Mouse (Mus musculus) liver, adult 2 months (tissue): ENCODE measurements at regions not wholly inside any gene's neighbourhood (a gene's known extent, or its start where the extent isn't known, plus 50 kb on each side); places are given as distances from the start of the nearest gene placed in this dataset.

ENCODE experiments used
- DNase-seq: peaks from one replicate; pipeline ENCODE4 v3.0.0-alpha.2; 2011; ENCODE audit warnings: low read depth, low spot score; ENCODE audit errors: extremely low read depth
- H3K27ac ChIP-seq: fragments of 200-500 bp; replicated peaks from 2 replicates; pipeline ENCODE4 v1.5.1; 2012; ENCODE audit warnings: low read depth, mild to moderate bottlenecking, control low read depth, inconsistent platforms, low read length; ENCODE audit not compliant: insufficient read depth
- H3K27me3 ChIP-seq: fragments of 200-500 bp; 2 replicates; pipeline ENCODE4 v1.6.1; 2012; ENCODE audit warnings: mild to moderate bottlenecking, moderate library complexity, low read length, inconsistent platforms; ENCODE audit not compliant: control insufficient read depth, insufficient read depth
- H3K36me3 ChIP-seq: fragments of 200-500 bp; 2 replicates; pipeline ENCODE4 v1.6.1; 2012; ENCODE audit warnings: low read length, inconsistent platforms; ENCODE audit not compliant: control insufficient read depth, insufficient read depth
- H3K4me1 ChIP-seq: fragments of 200-500 bp; 2 replicates; pipeline ENCODE4 v1.6.1; 2011; ENCODE audit warnings: low read length; ENCODE audit not compliant: control insufficient read depth, insufficient read depth
- H3K4me3 ChIP-seq: fragments of 200-500 bp; 2 replicates; pipeline ENCODE4 v1.5.1; 2011; ENCODE audit warnings: low read depth, mild to moderate bottlenecking, control low read depth, low read length, moderate library complexity; ENCODE audit not compliant: insufficient read depth
- H3K79me2 ChIP-seq: fragments of 200-500 bp; 2 replicates; pipeline ENCODE4 v1.6.1; 2012; ENCODE audit warnings: inconsistent platforms, mild to moderate bottlenecking, low read length, moderate library complexity; ENCODE audit not compliant: control insufficient read depth, insufficient read depth
- H3K9ac ChIP-seq: fragments of 200-500 bp; 2 replicates; pipeline ENCODE4 v1.6.1; 2012; ENCODE audit warnings: low read depth, mild to moderate bottlenecking, control low read depth, inconsistent platforms, low read length
- CTCF ChIP-seq: fragments of 200-500 bp; IDR thresholded peaks from 2 replicates; pipeline ENCODE4 v1.5.1; 2011; ENCODE audit warnings: low read depth, low read length, control low read depth
- POLR2A ChIP-seq: fragments of 200-500 bp; IDR thresholded peaks from 2 replicates; pipeline ENCODE4 v1.6.1; 2011; ENCODE audit warnings: low read length, control low read depth; ENCODE audit not compliant: insufficient read depth; ENCODE audit errors: extremely low read depth
- WGBS: fragments of 180-500 bp; shearing (Covaris S2); methylation state at CpG from one replicate; pipeline ENCODE4 v1.1.7; 2018; 5-methylcytosine and 5-hydroxymethylcytosine counted together

DNA sequence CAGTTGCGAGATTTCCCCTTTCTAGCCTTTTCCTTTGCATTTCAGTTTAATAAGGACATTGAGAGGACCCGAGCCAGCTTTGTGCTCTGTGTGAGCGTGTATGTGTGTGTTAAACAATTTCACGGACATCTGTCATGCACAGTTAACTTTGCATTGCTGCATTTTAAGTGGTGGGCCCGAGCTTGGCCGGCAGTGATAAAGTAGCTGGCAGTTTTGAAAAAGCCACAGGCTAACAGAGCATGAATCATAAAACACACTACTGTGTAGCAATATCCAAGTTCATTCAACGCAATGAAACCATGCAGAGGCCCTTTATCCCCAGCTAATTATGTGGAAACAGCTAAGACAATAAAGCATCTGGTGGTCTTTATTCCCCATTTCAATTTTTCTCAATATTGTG, 140.9 kb downstream of the Nkx6-1 start:
- DNase-seq = no peak
- no peak for TF ChIP-seq CTCF
- no peak for TF ChIP-seq POLR2A
- Histone ChIP-seq H3K79me2 (no peaks in the 10 kb centered on the region), H3K27me3 (no peaks in the 10 kb centered on the region), H3K4me1 (no peaks in the 10 kb centered on the region), H3K36me3 (no peaks in the 10 kb centered on the region), H3K4me3 (no peak overlapping the region), H3K27ac (no peak overlapping the region), H3K9ac (no peak overlapping the region)
- 58% methylated on average over 7 of the region's 7 CpGs for WGBS

DNA sequence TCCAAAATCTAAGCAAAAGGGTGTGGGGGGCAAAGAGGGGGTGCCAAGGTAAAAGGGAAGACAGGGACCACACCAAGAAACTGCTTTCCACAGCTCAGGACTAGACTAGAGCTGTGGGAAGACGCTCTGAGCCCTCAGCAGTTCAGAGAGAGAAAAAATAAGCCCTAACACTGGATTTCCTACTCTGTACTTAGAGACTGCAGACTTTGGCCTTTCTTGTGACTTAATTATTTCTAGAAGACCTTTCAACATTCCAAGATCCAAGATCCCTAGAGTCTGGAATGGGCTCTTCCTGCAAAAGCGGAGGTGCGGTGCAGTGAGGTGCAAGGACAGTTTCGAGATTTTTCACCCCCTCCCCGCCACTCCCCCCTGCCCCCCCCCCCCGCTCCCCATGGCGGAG, 141.3 kb downstream of the Nkx6-1 start:
- no peak for TF ChIP-seq CTCF
- no peak for TF ChIP-seq POLR2A
- H3K36me3 ChIP-seq = no peaks in the 10 kb centered on the region
- H3K79me2 ChIP-seq = no peaks in the 10 kb centered on the region
- H3K4me3 ChIP-seq = no peak overlapping the region
- H3K27ac ChIP-seq = no peak overlapping the region
- H3K27me3 ChIP-seq = no peaks in the 10 kb centered on the region
- no peaks in the 10 kb centered on the region for H3K4me1 ChIP-seq
- no peak overlapping the region for H3K9ac ChIP-seq
- 51% methylated on average over 7 of the region's 7 CpGs for WGBS
- DNase-seq = no peak

DNA sequence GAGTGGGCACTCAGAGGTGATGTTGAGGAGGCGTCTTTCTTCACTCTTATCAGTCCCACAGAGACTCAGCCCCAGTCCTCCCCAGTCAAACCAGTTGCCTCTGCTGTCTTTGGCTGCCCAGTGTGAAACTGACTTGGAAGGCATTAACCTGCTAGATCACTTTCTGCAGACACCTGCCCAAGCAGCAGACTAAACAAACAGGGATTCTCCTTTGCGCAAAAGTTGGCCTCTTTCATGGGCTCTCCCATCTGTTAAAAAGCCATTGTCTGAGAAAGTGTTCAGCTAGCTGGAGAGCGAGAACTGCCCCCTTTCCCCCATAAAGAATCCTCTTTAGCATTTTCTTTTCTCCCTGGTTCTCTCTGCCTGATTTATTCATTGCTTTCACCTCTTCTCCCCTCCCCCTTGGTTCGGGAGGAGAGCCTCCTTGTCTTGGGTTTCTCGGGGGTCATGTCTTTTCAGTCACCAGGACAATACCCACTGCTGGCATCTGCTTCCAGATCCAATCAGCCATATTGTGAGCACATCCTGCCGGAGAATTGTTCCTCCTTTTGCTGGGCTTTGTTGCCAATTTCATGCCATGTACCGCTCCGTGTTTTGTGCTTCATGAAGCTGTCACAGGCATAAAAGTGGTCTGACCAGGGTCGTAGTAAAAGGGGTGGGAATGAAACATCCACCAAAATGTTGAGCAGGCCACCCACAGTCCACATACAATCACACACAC, 143.7 kb downstream of the Nkx6-1 start:
- no peak overlapping the region for H3K27ac ChIP-seq
- H3K79me2 ChIP-seq = no peaks in the 10 kb centered on the region
- no peaks in the 10 kb centered on the region for H3K36me3 ChIP-seq
- H3K9ac ChIP-seq = no peak overlapping the region
- no peak overlapping the region for H3K4me3 ChIP-seq
- DNase-seq = no peak
- no peaks in the 10 kb centered on the region for H3K27me3 ChIP-seq
- H3K4me1 ChIP-seq = no peaks in the 10 kb centered on the region
- WGBS = 55% methylated on average over 9 of the region's 9 CpGs
- TF ChIP-seq CTCF (no peak), POLR2A (no peak)

DNA sequence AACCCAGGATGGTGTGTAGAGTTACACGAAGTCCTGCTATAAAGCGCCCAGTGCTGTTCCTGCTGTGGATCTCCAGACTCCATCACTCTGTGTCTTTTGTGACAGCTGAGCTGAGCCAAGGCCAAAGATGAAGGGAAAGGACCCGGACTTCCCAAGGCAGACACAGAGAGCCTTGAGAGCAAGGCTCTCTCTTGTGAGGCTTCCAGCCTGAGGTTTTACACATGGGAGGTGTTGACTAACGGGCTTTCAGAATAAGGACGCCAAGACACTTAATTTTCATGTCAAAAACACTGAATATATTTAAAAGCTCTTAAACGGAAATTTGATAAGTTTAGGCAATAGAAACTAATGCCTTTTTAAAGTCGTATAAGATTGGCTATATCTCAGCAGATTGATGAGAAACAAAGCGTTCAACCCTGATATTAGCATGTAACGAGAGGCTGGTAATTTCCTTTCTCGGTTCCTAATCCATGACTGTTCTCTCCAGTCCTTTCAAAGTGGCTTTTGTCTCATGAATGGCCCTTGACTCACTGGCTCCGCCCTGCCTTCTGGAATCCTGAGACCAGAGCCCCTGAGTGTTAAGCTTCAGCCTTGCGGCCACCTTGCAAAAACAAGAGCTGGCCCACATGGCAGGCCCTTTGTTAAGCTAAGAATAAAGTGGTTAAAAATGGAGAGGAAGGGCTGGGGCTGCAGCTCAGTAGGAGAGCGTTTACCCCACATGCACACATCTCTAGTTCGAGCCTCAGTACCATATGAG, 145.8 kb downstream of the Nkx6-1 start:
- DNase-seq = no peak
- Histone ChIP-seq H3K79me2 (no peaks in the 10 kb centered on the region), H3K27me3 (no peaks in the 10 kb centered on the region), H3K4me3 (no peak overlapping the region), H3K27ac (no peak overlapping the region), H3K4me1 (no peaks in the 10 kb centered on the region), H3K36me3 (no peaks in the 10 kb centered on the region), H3K9ac (no peak overlapping the region)
- WGBS = 66% methylated on average over 14 of the region's 14 CpGs
- TF ChIP-seq CTCF (no peak), POLR2A (no peak)

DNA sequence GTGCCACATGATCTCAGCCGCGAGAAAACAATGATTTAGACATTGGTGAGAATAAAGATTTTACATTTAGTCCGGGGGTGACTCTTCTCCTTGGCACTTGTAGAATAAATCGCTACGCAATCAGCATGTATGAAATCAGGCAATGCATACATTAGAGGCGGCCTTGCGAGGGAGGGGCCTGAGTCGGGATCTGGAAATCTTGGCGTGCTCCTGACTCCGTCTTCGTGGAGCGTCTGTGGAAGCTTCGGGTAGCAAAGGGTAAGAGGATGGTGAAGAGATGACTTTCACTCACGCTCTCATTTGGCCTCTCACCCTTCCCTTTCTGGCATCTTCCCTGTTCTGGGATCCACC, 167.1 kb downstream of the Nkx6-1 start:
- no peak overlapping the region for H3K27ac ChIP-seq
- no peaks in the 10 kb centered on the region for H3K27me3 ChIP-seq
- no peak overlapping the region for H3K9ac ChIP-seq
- DNase-seq = no peak
- H3K4me1 ChIP-seq = no peaks in the 10 kb centered on the region
- 93% methylated on average over 14 of the region's 14 CpGs for WGBS
- no peaks in the 10 kb centered on the region for H3K36me3 ChIP-seq
- TF ChIP-seq CTCF (no peak), POLR2A (no peak)
- H3K79me2 ChIP-seq = no peaks in the 10 kb centered on the region
- no peak overlapping the region for H3K4me3 ChIP-seq
